Mouse (Mus musculus) liver, embryonic 15.5 days (tissue): ENCODE measurements around the gene Eps8l2. TPM values are rescaled to one million over a fixed set of nuclear protein-coding genes. Genes with fewer than 3 reads are reported as not detected.
A peak's percentile ranks its signal among the peaks of the same experiment; 100 is the strongest.

Experiments
- ATAC-seq: fragments of 200-750 bp; cut with Nextera tagmentation; 2 replicates; pipeline ENCODE4 v1.8.0; 2017; ENCODE audit warnings: moderate number of reproducible peaks, mild to moderate bottlenecking, moderate library complexity; ENCODE audit not compliant: insufficient read depth
- H3K27ac ChIP-seq: fragments of 300-500 bp; sonication (generic); replicated peaks from 2 replicates; pipeline ENCODE4 v1.5.1; 2015; ENCODE audit warnings: mild to moderate bottlenecking, inconsistent platforms
- H3K27me3 ChIP-seq: fragments of 300-500 bp; sonication (generic); 2 replicates; pipeline ENCODE4 v1.6.1; 2015; ENCODE audit warnings: mild to moderate bottlenecking, inconsistent platforms
- H3K36me3 ChIP-seq: fragments of 300-500 bp; sonication (generic); replicated peaks from 2 replicates; pipeline ENCODE4 v1.6.1; 2015; ENCODE audit warnings: moderate library complexity, mild to moderate bottlenecking, inconsistent platforms
- H3K4me1 ChIP-seq: fragments of 300-500 bp; sonication (generic); replicated peaks from 2 replicates; pipeline ENCODE4 v1.6.1; 2015; ENCODE audit warnings: inconsistent platforms
- H3K4me2 ChIP-seq: fragments of 300-500 bp; sonication (generic); 2 replicates; pipeline ENCODE4 v1.6.1; 2015; ENCODE audit warnings: moderate library complexity, mild to moderate bottlenecking, inconsistent platforms
- H3K4me3 ChIP-seq: fragments of 300-500 bp; sonication (generic); replicated peaks from 2 replicates; pipeline ENCODE4 v1.5.1; 2015; ENCODE audit warnings: mild to moderate bottlenecking, inconsistent platforms
- H3K9ac ChIP-seq: fragments of 300-500 bp; sonication (generic); 2 replicates; pipeline ENCODE4 v1.6.1; 2015; ENCODE audit warnings: moderate library complexity, mild to moderate bottlenecking, inconsistent platforms
- H3K9me3 ChIP-seq: fragments of 300-500 bp; sonication (generic); replicated peaks from 2 replicates; pipeline ENCODE4 v1.6.1; 2016; ENCODE audit warnings: inconsistent platforms
- WGBS: fragments of 180-500 bp; shearing (Covaris S2); methylation state at CpG from one replicate; pipeline ENCODE4 v1.1.7; 2015; ENCODE audit warnings: mixed read lengths; ENCODE audit not compliant: insufficient replicate concordance; 5-methylcytosine and 5-hydroxymethylcytosine counted together
- polyA plus RNA-seq: library from polyadenylated mRNA; unstranded; fragments of >200 nt; fragmentation: Nextera tagmentation; extraction: Ambion mirVana; gene quantifications from 2 replicates; pipeline ENCODE4 v1.2.1, GENCODE M21; 2015

Gene Eps8l2
- polyA plus RNA-seq, 1 experiment from 2014 or later = 16.6 TPM

DNA sequence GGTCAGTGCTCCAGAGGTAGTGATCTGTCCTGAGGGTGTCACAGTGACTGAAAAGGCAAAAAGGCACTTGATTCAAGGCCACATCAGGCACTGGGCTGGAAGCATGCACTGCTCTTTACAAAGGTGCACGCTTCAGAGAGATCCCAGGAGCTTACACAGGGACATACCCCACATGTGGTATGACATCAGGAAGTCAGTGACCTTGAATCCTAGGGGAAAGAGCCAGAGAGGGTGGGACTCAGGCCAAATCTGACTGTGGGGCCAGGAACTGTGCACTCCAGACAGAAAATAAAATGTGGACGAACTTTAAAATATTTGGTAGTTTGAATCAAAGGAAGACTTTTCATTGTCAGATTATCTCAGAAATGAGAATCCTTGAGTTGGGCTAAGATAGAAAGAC, 24.3 kb upstream of the Eps8l2 start:
- Histone ChIP-seq H3K27ac (no peak overlapping the region), H3K4me2 (no peak overlapping the region), H3K4me1 (no peaks in the 10 kb centered on the region), H3K4me3 (no peak overlapping the region), H3K27me3 (no peaks in the 10 kb centered on the region), H3K9ac (no peak overlapping the region), H3K9me3 (no peaks in the 10 kb centered on the region), H3K36me3 (peaks cover 97% of the 10 kb centered on the region)
- ATAC-seq = no peak
- 80% methylated on average over 2 of the region's 2 CpGs for WGBS

GRCm38 (mm10) chr7:141315076-141315475, 23.6 kb upstream of the Eps8l2 start:
- H3K9ac ChIP-seq = no peak overlapping the region
- no peaks in the 10 kb centered on the region for H3K9me3 ChIP-seq
- no peak overlapping the region for H3K4me3 ChIP-seq
- H3K27me3 ChIP-seq = no peaks in the 10 kb centered on the region
- 60% methylated on average over 8 of the region's 8 CpGs for WGBS
- H3K4me1 ChIP-seq = no peaks in the 10 kb centered on the region
- no peak for ATAC-seq
- no peak overlapping the region for H3K27ac ChIP-seq
- peaks cover 97% of the 10 kb centered on the region for H3K36me3 ChIP-seq
- no peak overlapping the region for H3K4me2 ChIP-seq

DNA sequence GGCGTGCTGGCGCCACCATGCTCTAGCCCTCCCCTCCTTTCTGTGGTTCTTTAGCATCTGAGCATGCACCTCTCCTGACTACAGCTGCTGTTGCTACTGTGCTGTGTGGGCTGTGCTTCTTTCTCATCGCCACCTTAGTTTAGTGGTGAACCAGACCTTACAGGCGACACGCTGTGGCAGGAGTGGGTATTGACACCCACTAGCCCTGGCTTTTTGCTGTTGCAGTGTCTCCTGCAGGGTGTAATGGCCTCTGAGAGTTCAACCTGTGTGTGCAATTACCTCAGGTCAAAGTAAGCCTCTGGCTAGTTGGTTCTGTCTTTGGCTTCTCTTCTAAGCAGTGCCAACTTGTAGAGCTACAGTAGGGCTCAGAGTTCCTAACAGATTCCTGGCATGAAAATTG, 22.7 kb upstream of the Eps8l2 start:
- H3K27ac ChIP-seq = no peak overlapping the region
- H3K36me3 ChIP-seq = peaks cover 97% of the 10 kb centered on the region
- H3K9me3 ChIP-seq = no peaks in the 10 kb centered on the region
- 71% methylated on average over 5 of the region's 5 CpGs for WGBS
- H3K9ac ChIP-seq = no peak overlapping the region
- no peak overlapping the region for H3K4me2 ChIP-seq
- no peaks in the 10 kb centered on the region for H3K27me3 ChIP-seq
- H3K4me1 ChIP-seq = no peaks in the 10 kb centered on the region
- ATAC-seq = no peak
- H3K4me3 ChIP-seq = no peak overlapping the region

- no peaks in the 10 kb centered on the region for H3K4me1 ChIP-seq
- no peak overlapping the region for H3K27ac ChIP-seq
- H3K27me3 ChIP-seq = no peaks in the 10 kb centered on the region
- H3K4me3 ChIP-seq = no peak overlapping the region
- H3K9ac ChIP-seq = no peak overlapping the region
- no peak overlapping the region for H3K4me2 ChIP-seq
- peaks cover 97% of the 10 kb centered on the region for H3K36me3 ChIP-seq
- 67% methylated on average over 1 of the region's 1 CpGs for WGBS
- ATAC-seq = no peak
- no peaks in the 10 kb centered on the region for H3K9me3 ChIP-seq
Measured at GRCm38 (mm10) chr7:141317619-141318132, 21.0 kb upstream of the Eps8l2 start.

GRCm38 (mm10) chr7:141319446-141319845, 19.2 kb upstream of the Eps8l2 start:
- Histone ChIP-seq H3K9ac (no peak overlapping the region), H3K36me3 (peaks cover 99% of the 10 kb centered on the region), H3K9me3 (no peaks in the 10 kb centered on the region), H3K4me1 (0 out of 2 replicates have a peak, but pooled peaks cover 4% of the 10 kb centered on the region), H3K27me3 (no peaks in the 10 kb centered on the region), H3K4me3 (no peak overlapping the region), H3K4me2 (no peak overlapping the region), H3K27ac (no peak overlapping the region)
- 75% methylated on average over 2 of the region's 2 CpGs for WGBS
- ATAC-seq = no peak

DNA sequence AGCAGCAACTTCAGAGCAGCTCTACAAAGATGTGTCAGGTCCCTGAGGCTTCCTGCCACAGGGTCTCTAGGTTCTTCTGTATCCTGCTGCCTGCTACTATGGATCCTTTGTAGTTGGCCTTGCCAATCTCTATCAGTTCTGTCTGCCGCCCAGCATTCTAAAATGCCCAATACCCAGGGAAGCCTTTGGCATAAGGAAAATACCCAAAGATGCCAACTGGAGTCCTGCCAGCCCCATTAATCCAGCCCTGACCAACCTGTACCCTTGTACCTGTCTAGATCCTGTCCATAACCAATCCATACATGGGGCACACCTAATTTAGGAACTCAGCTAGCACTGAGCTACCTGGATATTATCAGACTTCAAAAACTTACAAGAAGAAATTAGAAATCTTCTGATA, 14.0 kb upstream of the Eps8l2 start:
- no peak overlapping the region for H3K4me3 ChIP-seq
- H3K27me3 ChIP-seq = no peaks in the 10 kb centered on the region
- peaks cover 42% of the 10 kb centered on the region for H3K4me1 ChIP-seq
- H3K9me3 ChIP-seq = no peaks in the 10 kb centered on the region
- H3K9ac ChIP-seq = no peak overlapping the region
- H3K27ac ChIP-seq = no peak overlapping the region
- ATAC-seq = no peak
- H3K36me3 ChIP-seq = peaks cover 50% of the 10 kb centered on the region
- H3K4me2 ChIP-seq = no peak overlapping the region
- WGBS = 74% methylated on average over 1 of the region's 1 CpGs

DNA sequence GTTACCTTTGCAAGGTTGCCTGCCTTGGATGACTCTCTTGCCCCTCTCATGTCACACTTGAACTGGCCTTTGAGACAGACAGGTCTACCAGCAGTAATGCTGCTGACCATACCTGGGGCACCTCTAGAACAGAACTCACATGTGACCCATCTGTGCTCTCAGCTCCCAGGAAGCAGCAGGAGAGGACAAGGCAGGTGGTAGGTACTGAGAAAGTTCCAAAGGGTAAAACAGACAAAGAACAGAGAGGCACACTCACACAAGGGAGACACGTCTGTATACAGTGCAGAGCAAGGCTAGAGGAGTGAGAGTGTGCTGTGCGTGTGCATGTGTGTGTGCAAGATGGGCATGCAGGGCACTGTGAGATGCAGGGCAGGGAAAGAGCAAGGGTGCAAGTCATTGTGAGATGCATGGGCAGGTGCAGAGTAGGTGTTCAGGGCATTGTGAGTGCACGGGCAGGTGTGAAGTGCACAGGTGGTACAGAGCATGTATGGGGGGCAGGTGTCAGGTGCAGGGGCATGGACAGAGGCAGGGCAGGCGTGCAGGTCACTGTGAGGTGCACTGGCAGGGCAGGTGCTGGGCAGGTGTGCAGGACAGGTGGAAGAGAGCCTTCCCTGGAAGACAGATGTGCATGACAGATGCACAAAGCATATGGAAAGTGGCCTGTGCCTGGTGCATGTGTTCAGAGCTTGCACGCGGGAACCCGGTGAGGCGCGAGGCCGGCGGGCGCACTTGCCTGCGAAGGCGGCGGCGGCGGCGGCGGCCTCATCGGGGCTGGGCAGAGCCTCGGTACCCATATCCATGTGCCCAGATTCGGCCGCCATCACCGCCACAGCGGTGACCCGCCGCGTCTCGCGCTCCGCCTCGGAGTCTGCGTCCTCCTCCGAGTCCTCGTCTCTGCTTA, 11.9 kb upstream of the Eps8l2 start:
- ATAC-seq = peak; percentile 13
- H3K27me3 ChIP-seq = no peaks in the 10 kb centered on the region
- H3K9me3 ChIP-seq = no peaks in the 10 kb centered on the region
- H3K9ac ChIP-seq = peak overlapping the region; percentile 94
- H3K27ac ChIP-seq = peak overlapping the region; percentile 97
- WGBS = 5% methylated on average over 35 of the region's 35 CpGs
- H3K36me3 ChIP-seq = peaks cover 29% of the 10 kb centered on the region
- peaks cover 42% of the 10 kb centered on the region for H3K4me1 ChIP-seq
- H3K4me3 ChIP-seq = peak overlapping the region; percentile 71
- H3K4me2 ChIP-seq = peak overlapping the region; percentile 96

GRCm38 (mm10) chr7:141327469-141328372, 11.0 kb upstream of the Eps8l2 start, which contains the start of the genes Deaf1 and Tmem80:
Gene Deaf1, minus strand, starts transcription at chr7:141327690.
Gene Tmem80, plus strand, starts transcription at chr7:141327739.
- H3K36me3 ChIP-seq = peaks cover 21% of the 10 kb centered on the region
- no peaks in the 10 kb centered on the region for H3K27me3 ChIP-seq
- peak; percentile 91 for ATAC-seq
- H3K27ac ChIP-seq = peak within 1 kb of the TSS; percentile 97
- H3K4me2 ChIP-seq = peak within 1 kb of the TSS; percentile 96
- H3K4me3 ChIP-seq = peak within 1 kb of the TSS; percentile 71
- WGBS = under 1% methylated on average over 105 of the region's 105 CpGs
- H3K4me1 ChIP-seq = peaks cover 42% of the 10 kb centered on the region
- H3K9me3 ChIP-seq = no peaks in the 10 kb centered on the region
- peak within 1 kb of the TSS; percentile 94 for H3K9ac ChIP-seq

- H3K27me3 ChIP-seq = no peaks in the 10 kb centered on the region
- peak overlapping the region; percentile 96 for H3K4me2 ChIP-seq
- H3K4me1 ChIP-seq = peaks cover 42% of the 10 kb centered on the region
- H3K9ac ChIP-seq = peak overlapping the region; percentile 94
- ATAC-seq = peak; percentile 1
- H3K9me3 ChIP-seq = no peaks in the 10 kb centered on the region
- peak overlapping the region; percentile 71 for H3K4me3 ChIP-seq
- H3K36me3 ChIP-seq = peaks cover 21% of the 10 kb centered on the region
- peak overlapping the region; percentile 97 for H3K27ac ChIP-seq
- 14% methylated on average over 24 of the region's 24 CpGs for WGBS
Measured at GRCm38 (mm10) chr7:141328373-141328990, 10.2 kb upstream of the Eps8l2 start.

- Histone ChIP-seq H3K4me1 (peaks cover 31% of the 10 kb centered on the region), H3K9ac (no peak overlapping the region), H3K27ac (no peak overlapping the region)
Measured at GRCm38 (mm10) chr7:141330706-141331105, 8.0 kb upstream of the Eps8l2 start.

More at GRCm38 (mm10) chr7:141330706-141331105, 8.0 kb upstream of the Eps8l2 start:
- no peaks in the 10 kb centered on the region for H3K9me3 ChIP-seq
- H3K36me3 ChIP-seq = peaks cover 10% of the 10 kb centered on the region
- H3K27me3 ChIP-seq = no peaks in the 10 kb centered on the region
- H3K4me2 ChIP-seq = no peak overlapping the region
- H3K4me3 ChIP-seq = no peak overlapping the region
- ATAC-seq = no peak
